Mouse (Mus musculus): ENCODE measurements at regions not wholly inside any gene's neighbourhood (a gene's known extent, or its start where the extent isn't known, plus 50 kb on each side); places are given as distances from the start of the nearest gene placed in this dataset.

DNA sequence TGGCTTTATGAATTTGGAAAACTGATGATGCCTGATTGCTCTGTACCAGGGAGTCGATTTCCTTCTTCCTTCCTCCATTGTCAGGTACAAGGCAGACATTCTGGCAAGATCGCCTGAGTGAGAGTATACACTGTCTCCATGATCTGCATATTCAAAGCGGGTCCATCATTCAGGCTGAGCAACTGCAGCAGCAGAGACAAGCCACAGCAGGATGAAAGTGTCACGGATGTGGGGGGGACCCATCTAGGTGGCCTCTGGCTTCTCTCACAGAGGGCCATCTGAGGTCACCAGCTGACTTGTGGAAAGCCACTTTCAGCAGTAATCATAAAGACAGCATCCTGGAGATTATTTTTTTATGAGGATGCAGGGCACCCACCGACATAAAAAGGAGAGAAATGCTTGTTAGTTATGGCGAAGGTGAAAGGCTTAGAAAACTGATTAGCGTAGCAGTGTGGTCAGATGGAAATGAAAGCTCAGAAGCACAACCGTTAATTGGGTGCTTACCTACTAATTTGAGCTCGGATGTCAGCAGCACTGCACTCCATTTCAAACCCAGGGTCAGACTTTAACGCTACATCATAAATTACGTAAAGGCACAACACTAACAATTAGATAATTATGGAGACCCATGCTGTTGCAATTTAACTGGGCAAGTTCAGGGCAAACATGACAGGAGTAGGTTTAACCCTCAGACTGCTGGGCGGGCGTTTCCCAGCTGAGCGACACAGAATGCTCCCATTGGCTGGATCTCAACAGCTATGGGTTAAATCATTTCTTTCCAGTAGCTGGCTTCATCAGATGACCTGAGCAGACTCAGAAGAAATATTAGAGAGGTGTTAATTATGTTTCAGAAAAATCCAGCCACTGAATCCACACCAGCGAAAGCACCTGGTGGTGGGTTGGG, 189.3 kb downstream of the Arrdc4 start:
- Histone ChIP-seq H3K36me3 (no peaks in the 10 kb centered on the region), H3K4me3 (no peak overlapping the region), H3K27me3 (ENCODE audit: insufficient read depth, poor library complexity, severe bottlenecking) (no peaks in the 10 kb centered on the region), H3K27ac (no peak overlapping the region), H3K9me3 (no peaks in the 10 kb centered on the region), H3K4me1 (peaks cover 11% of the 10 kb centered on the region)
- 72% methylated on average over 15 of the region's 15 CpGs for WGBS
- no peak for DNase-seq (ENCODE audit: low spot score)

DNA sequence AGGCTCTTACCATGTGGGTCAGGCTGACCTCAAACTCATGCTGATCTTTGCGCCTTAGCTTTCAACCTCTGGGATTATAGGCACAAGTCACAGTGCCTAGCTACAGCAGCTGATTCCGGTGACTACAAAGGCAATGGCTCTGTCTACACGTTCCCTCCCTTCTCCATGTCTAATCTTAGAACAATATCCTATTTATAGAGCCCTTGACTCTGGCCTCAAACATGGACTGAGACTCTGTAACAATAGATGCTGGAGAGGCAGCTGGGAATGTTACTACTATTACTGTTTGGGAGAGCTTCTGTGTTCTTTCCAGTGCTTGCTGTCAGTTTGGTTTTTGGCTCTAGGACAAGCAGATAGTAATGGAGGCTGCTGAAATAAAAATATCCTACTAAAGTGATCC, 198.7 kb downstream of the Arrdc4 start:
- DNase-seq (ENCODE audit: low spot score): peak; percentile 75
- Histone ChIP-seq H3K27ac (peak overlapping the region; percentile 49; the same call in 1 of the 2 replicates), H3K4me1 (peaks cover 6% of the 10 kb centered on the region; the same call in 1 of the 2 replicates), H3K36me3 (no peaks in the 10 kb centered on the region), H3K4me3 (no peak overlapping the region), H3K9me3 (peaks cover 2% of the 10 kb centered on the region; the same call in 1 of the 2 replicates), H3K27me3 (ENCODE audit: insufficient read depth, poor library complexity, severe bottlenecking) (no peaks in the 10 kb centered on the region)
- 31% methylated on average over 3 of the region's 3 CpGs for WGBS

DNA sequence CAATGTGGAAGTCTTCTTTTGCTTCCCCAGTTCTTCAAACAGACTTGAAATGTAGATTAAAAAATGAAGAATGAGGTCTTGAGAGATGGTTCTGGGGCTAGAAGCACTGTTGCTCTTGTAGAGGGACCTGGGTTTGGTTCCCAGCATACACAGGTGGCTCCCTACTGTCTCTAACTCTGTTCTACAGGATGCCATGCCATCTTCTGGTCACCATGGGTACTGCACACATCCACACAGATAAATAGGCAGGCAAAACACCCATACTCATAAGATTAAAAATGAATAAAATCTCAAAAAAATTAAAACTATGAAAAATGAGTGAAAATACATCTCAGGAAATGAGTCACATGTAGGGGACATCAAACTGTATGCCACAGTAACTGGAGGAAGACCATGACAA, 200.9 kb downstream of the Arrdc4 start:
- H3K9me3 ChIP-seq: peaks cover 2% of the 10 kb centered on the region; the same call in 1 of the 2 replicates
- H3K4me1 ChIP-seq: peaks cover 6% of the 10 kb centered on the region; the same call in 1 of the 2 replicates
- DNase-seq (ENCODE audit: low spot score): no peak
- H3K27me3 ChIP-seq (ENCODE audit: insufficient read depth, poor library complexity, severe bottlenecking): no peaks in the 10 kb centered on the region
- no peak overlapping the region for H3K4me3 ChIP-seq
- no peak overlapping the region for H3K27ac ChIP-seq
- no peaks in the 10 kb centered on the region for H3K36me3 ChIP-seq

DNA sequence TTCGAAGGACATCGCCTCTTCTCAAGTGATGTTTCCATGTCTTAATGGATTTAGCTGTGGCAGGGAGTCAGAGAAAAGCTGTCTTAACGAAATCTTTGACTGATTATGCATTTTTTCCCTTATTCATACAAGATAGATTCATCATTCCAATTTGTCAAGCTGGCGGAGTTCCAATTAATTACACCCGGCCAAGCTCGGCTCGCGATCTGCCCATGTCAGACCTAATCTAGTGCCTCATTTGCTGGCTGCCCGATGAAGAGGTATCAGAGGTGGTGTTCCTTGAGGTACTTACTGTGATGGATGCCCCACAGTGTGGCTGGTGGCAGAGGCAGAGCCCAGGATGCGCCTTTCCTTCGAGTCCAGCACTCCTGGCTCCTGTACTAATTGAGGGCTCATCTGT, 204.9 kb downstream of the Arrdc4 start:
- 81% methylated on average over 11 of the region's 11 CpGs for WGBS
- Histone ChIP-seq H3K27me3 (ENCODE audit: insufficient read depth, poor library complexity, severe bottlenecking) (no peaks in the 10 kb centered on the region), H3K27ac (no peak overlapping the region), H3K36me3 (no peaks in the 10 kb centered on the region), H3K4me3 (no peak overlapping the region), H3K4me1 (no peaks in the 10 kb centered on the region), H3K9me3 (peaks cover 2% of the 10 kb centered on the region; the same call in 1 of the 2 replicates)
- DNase-seq (ENCODE audit: low spot score): no peak

DNA sequence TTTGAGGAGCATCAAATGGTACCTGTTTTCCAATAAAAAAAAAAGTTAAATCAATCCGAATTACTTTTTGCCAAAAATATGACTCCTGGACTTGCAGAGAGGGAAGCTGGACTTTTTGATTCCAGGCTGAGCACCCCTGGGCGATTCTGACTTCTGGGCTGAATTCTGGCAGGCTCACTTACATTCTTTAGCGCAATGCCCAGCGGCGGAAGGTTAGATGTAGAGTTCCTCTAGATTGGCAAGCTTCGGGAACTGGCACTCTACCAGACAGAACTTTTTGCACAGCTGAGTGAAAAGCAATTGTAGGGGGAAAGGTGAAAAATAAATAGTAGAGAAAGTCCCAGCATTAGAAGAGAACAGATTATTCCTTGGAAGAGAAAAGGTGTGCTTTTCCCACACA, 235.5 kb downstream of the Fam169b start:
- no peak overlapping the region for H3K4me3 ChIP-seq
- H3K4me1 ChIP-seq: no peaks in the 10 kb centered on the region
- H3K27me3 ChIP-seq (ENCODE audit: insufficient read depth, poor library complexity, severe bottlenecking): no peaks in the 10 kb centered on the region
- WGBS: 83% methylated on average over 6 of the region's 6 CpGs
- DNase-seq (ENCODE audit: low spot score): no peak
- H3K9me3 ChIP-seq: no peaks in the 10 kb centered on the region
- no peak overlapping the region for H3K27ac ChIP-seq
- H3K36me3 ChIP-seq: no peaks in the 10 kb centered on the region

DNA sequence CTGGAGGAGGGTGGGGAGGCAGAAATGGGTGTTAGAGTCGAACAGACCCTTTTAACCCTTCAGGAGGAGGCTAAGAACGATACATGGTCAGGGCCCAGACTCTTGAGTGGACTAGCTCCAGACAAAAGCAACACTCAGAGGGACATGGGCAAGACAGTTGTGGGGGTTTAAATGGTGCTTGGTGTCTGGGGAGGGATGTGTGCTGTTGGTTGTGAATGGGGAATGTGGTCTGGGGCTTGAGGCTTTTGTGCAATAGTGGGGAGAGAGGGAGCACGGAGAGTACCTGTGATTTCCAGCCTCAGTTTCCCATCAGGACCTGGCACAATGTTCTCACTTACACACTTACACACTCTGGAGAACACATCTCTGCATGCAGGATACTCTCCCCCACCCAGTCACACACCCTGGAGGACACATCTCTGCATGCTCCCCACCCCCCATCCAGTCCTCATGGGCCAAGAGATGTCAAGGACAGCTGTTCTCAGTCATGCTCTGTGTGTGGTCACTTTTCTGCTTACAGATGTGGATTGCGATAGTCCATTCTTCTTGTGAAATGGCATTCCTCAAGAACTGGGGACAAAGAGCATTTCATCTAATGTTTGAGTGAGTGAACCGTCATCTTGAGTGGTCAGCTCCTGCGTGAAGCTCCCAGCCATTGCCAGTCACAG, 217.6 kb downstream of the Fam169b start:
- Histone ChIP-seq H3K27me3 (ENCODE audit: insufficient read depth, poor library complexity, severe bottlenecking) (no peaks in the 10 kb centered on the region), H3K27ac (no peak overlapping the region), H3K4me1 (no peaks in the 10 kb centered on the region), H3K36me3 (no peaks in the 10 kb centered on the region), H3K9me3 (no peaks in the 10 kb centered on the region), H3K4me3 (no peak overlapping the region)
- WGBS: 80% methylated on average over 6 of the region's 6 CpGs
- DNase-seq (ENCODE audit: low spot score): no peak

DNA sequence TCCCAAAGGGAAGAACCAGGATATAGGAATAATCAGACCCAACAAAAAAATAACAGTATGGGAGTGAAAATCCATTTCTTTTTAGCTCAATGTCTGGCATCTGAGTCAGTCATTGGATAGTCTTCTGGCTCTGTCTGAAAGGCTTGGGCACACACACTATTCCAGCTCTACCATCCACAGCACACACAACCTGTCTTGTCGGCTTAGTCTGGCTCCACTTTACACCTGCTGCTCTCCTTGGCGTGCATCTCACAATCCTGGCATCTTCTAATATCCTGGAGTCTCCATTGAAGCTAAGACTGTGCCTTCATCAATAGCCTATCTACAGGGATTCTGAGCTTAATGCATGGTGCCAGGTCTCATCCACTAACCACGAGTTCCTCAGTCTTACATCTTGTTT, 213.0 kb downstream of the Fam169b start:
- Histone ChIP-seq H3K27me3 (ENCODE audit: insufficient read depth, poor library complexity, severe bottlenecking) (peaks cover 6% of the 10 kb centered on the region), H3K4me1 (no peaks in the 10 kb centered on the region), H3K4me3 (no peak overlapping the region), H3K36me3 (no peaks in the 10 kb centered on the region), H3K27ac (no peak overlapping the region), H3K9me3 (no peaks in the 10 kb centered on the region)
- no peak for DNase-seq (ENCODE audit: low spot score)
- 80% methylated on average over 3 of the region's 3 CpGs for WGBS

DNA sequence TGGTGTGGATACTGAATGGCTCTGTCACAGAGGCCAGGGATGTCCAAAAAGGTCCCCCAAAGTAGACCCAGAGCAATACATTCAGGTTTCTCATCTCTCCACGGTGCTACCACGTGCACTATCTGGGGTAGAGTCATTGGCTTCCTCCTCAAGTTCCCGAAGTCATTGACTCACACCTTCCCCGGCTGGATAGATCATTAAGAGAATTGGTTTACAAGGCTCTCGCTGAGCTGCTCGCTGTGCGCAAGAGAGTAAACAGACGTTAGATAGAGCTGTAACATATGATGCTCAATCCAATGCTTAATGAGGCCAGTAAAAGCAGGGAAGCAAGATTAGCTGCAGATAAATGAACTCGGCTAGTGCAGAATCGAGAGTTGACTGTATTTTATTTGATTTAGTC, 208.9 kb downstream of the Fam169b start:
- Histone ChIP-seq H3K27me3 (ENCODE audit: insufficient read depth, poor library complexity, severe bottlenecking) (peaks cover 29% of the 10 kb centered on the region), H3K9me3 (no peaks in the 10 kb centered on the region), H3K27ac (no peak overlapping the region), H3K36me3 (no peaks in the 10 kb centered on the region), H3K4me1 (no peaks in the 10 kb centered on the region), H3K4me3 (no peak overlapping the region)
- DNase-seq (ENCODE audit: low spot score): no peak
- 65% methylated on average over 10 of the region's 10 CpGs for WGBS

DNA sequence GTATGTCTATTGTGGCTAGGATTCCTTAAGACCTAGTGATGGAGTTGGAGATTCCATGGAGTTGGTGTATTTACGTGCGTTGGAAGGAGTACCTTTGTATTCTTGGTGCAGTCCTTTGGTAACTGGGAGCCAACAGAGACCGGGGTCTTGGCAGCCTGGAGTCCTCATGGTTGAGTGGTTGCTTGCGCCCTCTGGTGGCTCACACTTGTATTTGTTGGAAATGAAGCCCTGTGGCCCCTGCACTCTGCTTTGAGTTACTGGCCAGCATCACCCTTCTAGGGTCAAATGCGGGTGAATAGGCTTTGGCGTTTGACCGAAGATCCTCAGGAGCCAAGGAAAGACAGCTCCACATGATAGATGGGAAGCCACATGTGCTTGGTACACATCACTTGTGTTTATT, 207.1 kb downstream of the Fam169b start:
- Histone ChIP-seq H3K4me1 (no peaks in the 10 kb centered on the region), H3K36me3 (no peaks in the 10 kb centered on the region), H3K27me3 (ENCODE audit: insufficient read depth, poor library complexity, severe bottlenecking) (peaks cover 29% of the 10 kb centered on the region), H3K4me3 (no peak overlapping the region), H3K9me3 (no peaks in the 10 kb centered on the region), H3K27ac (no peak overlapping the region)
- peak; percentile 84 for DNase-seq (ENCODE audit: low spot score)
- 25% methylated on average over 7 of the region's 7 CpGs for WGBS

DNA sequence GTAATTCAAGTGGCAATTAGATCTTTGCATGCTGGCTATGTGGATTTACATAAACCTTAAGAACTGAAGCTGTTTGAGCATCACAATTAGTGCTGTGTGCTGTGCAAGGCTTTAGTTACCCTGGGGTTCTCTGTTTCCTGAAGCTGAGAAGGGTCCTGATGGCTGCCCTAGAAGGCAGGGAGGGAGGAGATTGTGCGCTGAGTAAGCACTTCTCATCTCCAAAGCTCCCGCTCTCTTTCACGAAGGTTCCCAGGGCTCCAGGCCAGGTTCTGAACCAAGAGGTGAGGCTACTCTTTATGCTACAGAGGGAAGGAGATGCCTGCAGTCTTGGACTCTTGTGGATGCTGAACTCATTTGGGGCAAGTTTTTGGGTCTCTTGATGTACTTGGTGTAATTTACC, 206.7 kb downstream of the Fam169b start:
- Histone ChIP-seq H3K27ac (no peak overlapping the region), H3K9me3 (no peaks in the 10 kb centered on the region), H3K4me1 (no peaks in the 10 kb centered on the region), H3K36me3 (no peaks in the 10 kb centered on the region), H3K4me3 (no peak overlapping the region), H3K27me3 (ENCODE audit: insufficient read depth, poor library complexity, severe bottlenecking) (peaks cover 29% of the 10 kb centered on the region)
- 38% methylated on average over 3 of the region's 3 CpGs for WGBS
- DNase-seq (ENCODE audit: low spot score): peak; percentile 66

DNA sequence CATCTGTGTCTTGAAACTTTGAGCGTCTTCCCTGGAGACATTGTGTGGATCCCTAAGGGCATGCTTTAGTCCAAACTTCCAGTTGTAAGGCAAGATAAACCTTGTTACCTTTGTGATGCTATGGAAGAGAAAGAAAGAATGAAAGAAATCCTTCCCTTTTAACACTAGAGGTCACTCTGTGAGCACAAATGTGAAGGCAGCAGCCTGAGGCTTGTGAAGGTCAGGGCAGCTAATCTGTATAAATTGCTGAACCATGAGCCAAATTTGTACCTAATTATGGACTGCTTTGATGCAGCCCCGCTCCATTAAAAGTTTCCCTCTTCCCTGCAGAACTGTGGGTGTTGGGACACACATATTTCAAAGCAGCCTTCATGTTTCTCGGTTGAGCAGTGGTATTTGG, 204.4 kb downstream of the Fam169b start:
- H3K36me3 ChIP-seq: no peaks in the 10 kb centered on the region
- no peak overlapping the region for H3K27ac ChIP-seq
- no peaks in the 10 kb centered on the region for H3K9me3 ChIP-seq
- DNase-seq (ENCODE audit: low spot score): peak; percentile 55
- H3K4me3 ChIP-seq: no peak overlapping the region
- 0 out of 2 replicates have a peak, but pooled peaks cover under 1% of the 10 kb centered on the region for H3K4me1 ChIP-seq
- peaks cover 29% of the 10 kb centered on the region for H3K27me3 ChIP-seq (ENCODE audit: insufficient read depth, poor library complexity, severe bottlenecking)
- WGBS: 68% methylated on average over 3 of the region's 3 CpGs

DNA sequence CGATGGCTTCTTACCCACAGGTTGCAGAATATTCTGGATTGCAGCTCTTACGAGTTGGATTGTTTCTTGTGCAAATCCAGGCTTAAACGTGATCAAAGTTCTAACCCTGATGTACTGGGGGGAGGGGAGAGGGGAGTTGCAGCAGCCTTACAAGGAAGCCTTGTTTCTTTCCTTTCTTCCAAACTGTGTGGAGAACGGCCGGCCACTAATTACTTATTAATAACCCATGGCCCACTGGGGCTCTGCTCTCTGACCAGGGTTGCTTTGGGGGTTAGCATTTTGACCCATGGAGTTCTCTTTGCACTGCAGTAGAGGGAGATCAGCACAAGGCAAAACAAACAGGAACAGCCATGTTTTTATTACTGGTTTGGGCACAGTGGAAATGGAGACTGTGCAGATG, 199.2 kb downstream of the Fam169b start:
- no peak overlapping the region for H3K27ac ChIP-seq
- no peaks in the 10 kb centered on the region for H3K36me3 ChIP-seq
- peaks cover 23% of the 10 kb centered on the region for H3K4me1 ChIP-seq
- WGBS: 50% methylated on average over 5 of the region's 5 CpGs
- H3K4me3 ChIP-seq: no peak overlapping the region
- no peaks in the 10 kb centered on the region for H3K9me3 ChIP-seq
- no peak for DNase-seq (ENCODE audit: low spot score)
- no peaks in the 10 kb centered on the region for H3K27me3 ChIP-seq (ENCODE audit: insufficient read depth, poor library complexity, severe bottlenecking)

DNA sequence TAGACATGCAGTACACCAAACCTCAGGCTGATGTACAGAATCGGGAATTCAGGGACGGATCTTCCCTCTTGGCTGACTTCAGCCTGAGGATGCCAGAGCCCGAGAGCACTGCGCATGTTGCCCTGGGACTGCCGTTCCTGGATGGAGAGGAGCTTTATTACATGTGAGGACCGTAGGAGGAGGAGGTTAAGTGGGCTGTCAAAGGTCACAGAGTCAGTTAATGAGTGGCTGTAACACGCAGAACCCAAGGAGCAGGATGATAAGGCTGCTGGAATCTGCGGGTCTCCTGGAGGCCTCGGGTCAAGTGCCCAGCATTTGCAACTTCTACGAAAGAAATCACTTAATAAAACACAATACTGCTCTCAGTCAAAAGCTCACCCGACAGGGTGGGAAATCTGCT, 197.3 kb downstream of the Fam169b start:
- Histone ChIP-seq H3K4me1 (peaks cover 23% of the 10 kb centered on the region), H3K36me3 (no peaks in the 10 kb centered on the region), H3K4me3 (no peak overlapping the region), H3K27ac (no peak overlapping the region), H3K9me3 (no peaks in the 10 kb centered on the region), H3K27me3 (ENCODE audit: insufficient read depth, poor library complexity, severe bottlenecking) (no peaks in the 10 kb centered on the region)
- DNase-seq (ENCODE audit: low spot score): no peak
- 35% methylated on average over 11 of the region's 11 CpGs for WGBS
